Mouse (Mus musculus): ENCODE data around the gene Svs2. TPM values are rescaled to one million over a fixed set of nuclear protein-coding genes. Genes with fewer than 3 reads are reported as not detected.
"Not testable (repeated sequence)": the region's sequence is repeated elsewhere in the genome, so short reads cannot be mapped to it uniquely, and the experiment has no call there.

Gene Svs2
- not detected in 2 replicates for polyA plus RNA-seq (2015; fragmentation: Nextera tagmentation; extraction: Ambion mirVana)

GRCm38 (mm10) chr2:164238366-164238765 lies at the start of gene Svs2:
Gene Svs2 (minus strand): TSS chr2:164238466.
- H3K27me3 ChIP-seq (replicated peaks; ENCODE audit: control insufficient read depth, insufficient read depth, low read length), result no peaks in the 10 kb centered on the region
- no peak within 1 kb of the TSS for H3K4me2 ChIP-seq (ENCODE audit: low read length)
- no peaks in the 10 kb centered on the region for H3K36me3 ChIP-seq (ENCODE audit: control insufficient read depth, insufficient read depth, low read length)
- no peaks in the 10 kb centered on the region for H3K4me1 ChIP-seq (ENCODE audit: control insufficient read depth, insufficient read depth, low read depth, low read length)
- H3K9ac ChIP-seq (ENCODE audit: low read depth, low read length), result no peak within 1 kb of the TSS
- H3K4me3 ChIP-seq (ENCODE audit: low read length), result no peak within 1 kb of the TSS
- ATAC-seq, result no peak
- no peak within 1 kb of the TSS for H3K27ac ChIP-seq (ENCODE audit: low read depth, low read length)
- 0 out of 2 replicates have a peak, but pooled peaks cover 2% of the 10 kb centered on the region for H3K9me3 ChIP-seq (ENCODE audit: control insufficient read depth, low read length)
- 90% methylated on average over 3 of the region's 3 CpGs for WGBS

GRCm38 (mm10) chr2:164278359-164278758 lies 40.1 kb upstream of the Svs2 start, which contains the start of gene Svs4:
Gene Svs4 (minus strand): TSS chr2:164278459.
- Histone ChIP-seq H3K9me3 (ENCODE audit: control insufficient read depth, low read length) (no peaks in the 10 kb centered on the region), H3K9ac (ENCODE audit: low read depth, low read length) (no peak within 1 kb of the TSS), H3K4me2 (ENCODE audit: low read length) (no peak within 1 kb of the TSS), H3K36me3 (ENCODE audit: control insufficient read depth, insufficient read depth, low read length) (no peaks in the 10 kb centered on the region), H3K4me3 (ENCODE audit: low read length) (no peak within 1 kb of the TSS), H3K4me1 (ENCODE audit: control insufficient read depth, insufficient read depth, low read depth, low read length) (no peaks in the 10 kb centered on the region), H3K27me3 (replicated peaks; ENCODE audit: control insufficient read depth, insufficient read depth, low read length) (no peaks in the 10 kb centered on the region), H3K27ac (ENCODE audit: low read depth, low read length) (no peak within 1 kb of the TSS)
- WGBS, result 94% methylated on average over 4 of the region's 4 CpGs
- no peak for ATAC-seq

- H3K9me3 ChIP-seq (ENCODE audit: control insufficient read depth, low read length); ATAC-seq; H3K4me2 ChIP-seq (ENCODE audit: low read length); H3K27ac ChIP-seq (ENCODE audit: low read depth, low read length); H3K9ac ChIP-seq (ENCODE audit: low read depth, low read length); H3K4me3 ChIP-seq (ENCODE audit: low read length); H3K36me3 ChIP-seq (ENCODE audit: control insufficient read depth, insufficient read depth, low read length); H3K4me1 ChIP-seq (ENCODE audit: control insufficient read depth, insufficient read depth, low read depth, low read length); H3K27me3 ChIP-seq (replicated peaks; ENCODE audit: control insufficient read depth, insufficient read depth, low read length): not testable (repeated sequence)
- WGBS, result 73% methylated on average over 1 of the region's 1 CpGs
Observed at GRCm38 (mm10) chr2:164256540-164256939, 18.3 kb upstream of the Svs2 start, which contains the start of gene Svs3b. Gene Svs3b (minus strand): TSS chr2:164256640.

GRCm38 (mm10) chr2:164232671-164233070 lies 5.6 kb downstream of the Svs2 start:
- ATAC-seq, result no peak
- H3K9ac ChIP-seq (ENCODE audit: low read depth, low read length), result no peak overlapping the region
- no peak overlapping the region for H3K4me3 ChIP-seq (ENCODE audit: low read length)
- H3K4me1 ChIP-seq (ENCODE audit: control insufficient read depth, insufficient read depth, low read depth, low read length), result no peaks in the 10 kb centered on the region
- no peaks in the 10 kb centered on the region for H3K27me3 ChIP-seq (replicated peaks; ENCODE audit: control insufficient read depth, insufficient read depth, low read length)
- WGBS, result 89% methylated on average over 8 of the region's 8 CpGs
- H3K36me3 ChIP-seq (ENCODE audit: control insufficient read depth, insufficient read depth, low read length), result no peaks in the 10 kb centered on the region
- no peaks in the 10 kb centered on the region for H3K9me3 ChIP-seq (ENCODE audit: control insufficient read depth, low read length)
- no peak overlapping the region for H3K4me2 ChIP-seq (ENCODE audit: low read length)
- no peak overlapping the region for H3K27ac ChIP-seq (ENCODE audit: low read depth, low read length)

- Histone ChIP-seq H3K9me3 (ENCODE audit: control insufficient read depth, low read length) (no peaks in the 10 kb centered on the region), H3K9ac (ENCODE audit: low read depth, low read length) (no peak overlapping the region), H3K4me3 (ENCODE audit: low read length) (no peak overlapping the region), H3K4me2 (ENCODE audit: low read length) (no peak overlapping the region), H3K4me1 (ENCODE audit: control insufficient read depth, insufficient read depth, low read depth, low read length) (no peaks in the 10 kb centered on the region), H3K27ac (ENCODE audit: low read depth, low read length) (no peak overlapping the region), H3K27me3 (replicated peaks; ENCODE audit: control insufficient read depth, insufficient read depth, low read length) (no peaks in the 10 kb centered on the region), H3K36me3 (ENCODE audit: control insufficient read depth, insufficient read depth, low read length) (no peaks in the 10 kb centered on the region)
- ATAC-seq, result no peak
- WGBS, result 77% methylated on average over 8 of the region's 8 CpGs
Observed at GRCm38 (mm10) chr2:164228361-164229070, 9.8 kb downstream of the Svs2 start.

- ATAC-seq, result no peak
Observed at GRCm38 (mm10) chr2:164221522-164221921, 16.7 kb downstream of the Svs2 start, which contains the start of gene Wfdc15b. Gene Wfdc15b (minus strand): TSS chr2:164221660.

GRCm38 (mm10) chr2:164219295-164219694 lies 19.0 kb downstream of the Svs2 start:
- H3K27me3 ChIP-seq (replicated peaks; ENCODE audit: control insufficient read depth, insufficient read depth, low read length), result no peaks in the 10 kb centered on the region
- H3K4me3 ChIP-seq (ENCODE audit: low read length), result no peak overlapping the region
- no peaks in the 10 kb centered on the region for H3K4me1 ChIP-seq (ENCODE audit: control insufficient read depth, insufficient read depth, low read depth, low read length)
- H3K27ac ChIP-seq (ENCODE audit: low read depth, low read length), result no peak overlapping the region
- no peaks in the 10 kb centered on the region for H3K36me3 ChIP-seq (ENCODE audit: control insufficient read depth, insufficient read depth, low read length)
- H3K9ac ChIP-seq (ENCODE audit: low read depth, low read length), result no peak overlapping the region
- no peak for ATAC-seq
- H3K9me3 ChIP-seq (ENCODE audit: control insufficient read depth, low read length), result no peaks in the 10 kb centered on the region
- H3K4me2 ChIP-seq (ENCODE audit: low read length), result no peak overlapping the region
- 87% methylated on average over 9 of the region's 9 CpGs for WGBS

More at GRCm38 (mm10) chr2:164221522-164221921, 16.7 kb downstream of the Svs2 start, which contains the start of gene Wfdc15b:
- no peaks in the 10 kb centered on the region for H3K27me3 ChIP-seq (replicated peaks; ENCODE audit: control insufficient read depth, insufficient read depth, low read length)
- no peak within 1 kb of the TSS for H3K27ac ChIP-seq (ENCODE audit: low read depth, low read length)
- no peaks in the 10 kb centered on the region for H3K36me3 ChIP-seq (ENCODE audit: control insufficient read depth, insufficient read depth, low read length)
- no peaks in the 10 kb centered on the region for H3K9me3 ChIP-seq (ENCODE audit: control insufficient read depth, low read length)
- no peak within 1 kb of the TSS for H3K4me3 ChIP-seq (ENCODE audit: low read length)
- WGBS, result 82% methylated on average over 11 of the region's 11 CpGs
- H3K9ac ChIP-seq (ENCODE audit: low read depth, low read length), result no peak within 1 kb of the TSS
- no peaks in the 10 kb centered on the region for H3K4me1 ChIP-seq (ENCODE audit: control insufficient read depth, insufficient read depth, low read depth, low read length)
- H3K4me2 ChIP-seq (ENCODE audit: low read length), result no peak within 1 kb of the TSS

GRCm38 (mm10) chr2:164212711-164213110 lies 25.6 kb downstream of the Svs2 start:
- H3K27me3 ChIP-seq (replicated peaks; ENCODE audit: control insufficient read depth, insufficient read depth, low read length), result no peaks in the 10 kb centered on the region
- no peak overlapping the region for H3K4me2 ChIP-seq (ENCODE audit: low read length)
- H3K9ac ChIP-seq (ENCODE audit: low read depth, low read length), result no peak overlapping the region
- H3K27ac ChIP-seq (ENCODE audit: low read depth, low read length), result no peak overlapping the region
- WGBS, result 83% methylated on average over 5 of the region's 5 CpGs
- H3K4me3 ChIP-seq (ENCODE audit: low read length), result no peak overlapping the region
- no peaks in the 10 kb centered on the region for H3K36me3 ChIP-seq (ENCODE audit: control insufficient read depth, insufficient read depth, low read length)
- H3K4me1 ChIP-seq (ENCODE audit: control insufficient read depth, insufficient read depth, low read depth, low read length), result no peaks in the 10 kb centered on the region
- ATAC-seq, result no peak
- H3K9me3 ChIP-seq (ENCODE audit: control insufficient read depth, low read length), result no peaks in the 10 kb centered on the region

- ATAC-seq, result no peak
- no peaks in the 10 kb centered on the region for H3K36me3 ChIP-seq (ENCODE audit: control insufficient read depth, insufficient read depth, low read length)
- H3K27me3 ChIP-seq (replicated peaks; ENCODE audit: control insufficient read depth, insufficient read depth, low read length), result no peaks in the 10 kb centered on the region
- no peak overlapping the region for H3K4me2 ChIP-seq (ENCODE audit: low read length)
- no peaks in the 10 kb centered on the region for H3K9me3 ChIP-seq (ENCODE audit: control insufficient read depth, low read length)
- H3K27ac ChIP-seq (ENCODE audit: low read depth, low read length), result no peak overlapping the region
- WGBS, result 82% methylated on average over 4 of the region's 4 CpGs
- no peak overlapping the region for H3K4me3 ChIP-seq (ENCODE audit: low read length)
- no peak overlapping the region for H3K9ac ChIP-seq (ENCODE audit: low read depth, low read length)
- H3K4me1 ChIP-seq (ENCODE audit: control insufficient read depth, insufficient read depth, low read depth, low read length), result no peaks in the 10 kb centered on the region
Observed at GRCm38 (mm10) chr2:164210892-164211291, 27.4 kb downstream of the Svs2 start.

Data from hindbrain, embryonic 16.5 days (tissue).